Mouse (Mus musculus) megakaryocyte-erythroid progenitor cell, adult 5-6 weeks (primary cell): ENCODE measurements at regions not wholly inside any gene's neighbourhood (a gene's known extent, or its start where the extent isn't known, plus 50 kb on each side); places are given as distances from the start of the nearest gene placed in this dataset.

Experiments used
- ATAC-seq: replicated peaks from 2 replicates; pipeline ENCODE4 v1.8.0; 2016; ENCODE audit warnings: mild to moderate bottlenecking, inconsistent platforms; ENCODE audit not compliant: severe bottlenecking, poor library complexity, low FRiP score, low TSS enrichment

DNA sequence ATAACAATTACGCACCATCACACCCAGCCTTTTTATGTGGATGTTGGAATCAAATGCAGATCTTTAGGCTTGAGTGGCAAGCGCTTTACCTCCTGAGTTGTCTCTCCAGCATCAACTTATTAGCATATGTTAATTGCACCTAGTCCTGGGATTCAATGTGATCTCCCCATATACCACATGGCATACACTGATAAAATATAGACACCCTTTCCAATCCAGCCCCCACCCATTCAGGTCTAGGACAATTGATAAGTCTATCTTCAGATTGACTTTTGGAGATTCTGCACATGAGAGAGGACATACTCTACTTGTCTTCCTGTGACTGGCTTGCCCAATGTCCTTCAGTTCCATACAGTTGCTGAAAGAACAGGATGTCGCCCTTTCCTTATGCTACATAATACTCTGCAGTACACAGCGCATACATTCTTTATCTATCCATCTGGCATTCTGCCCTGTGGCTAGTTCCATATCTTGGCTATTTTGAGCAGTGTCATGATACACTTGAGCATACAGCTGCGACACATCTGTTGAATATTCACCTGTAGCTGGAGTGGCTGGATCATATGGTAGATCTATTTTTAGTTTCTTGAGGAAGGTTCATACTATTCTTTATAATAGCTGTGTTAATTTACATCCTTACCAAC is 120.3 kb downstream of the Gsdmc2 start:
- ATAC-seq: peak; percentile 78

DNA sequence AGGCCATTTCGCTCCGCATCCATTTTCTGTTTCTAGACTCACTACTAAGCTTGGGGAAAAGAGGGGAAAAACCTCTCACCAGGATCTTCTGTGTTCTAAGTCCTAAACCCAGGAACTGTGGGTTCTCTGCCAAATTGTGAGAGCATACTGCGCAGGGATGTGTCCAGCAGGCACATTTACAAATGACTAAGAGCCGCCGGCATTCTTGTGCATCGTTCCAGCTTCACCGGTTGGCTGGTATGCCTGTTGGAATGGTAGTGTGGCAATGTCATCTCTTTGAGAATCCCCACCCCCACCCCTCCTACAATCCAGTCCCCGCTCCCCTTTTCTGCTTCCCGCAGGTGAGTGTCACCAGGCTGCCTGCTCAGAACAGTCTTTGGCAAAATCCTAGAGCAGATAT is 122.0 kb downstream of the Gsdmc2 start:
- no peak for ATAC-seq

DNA sequence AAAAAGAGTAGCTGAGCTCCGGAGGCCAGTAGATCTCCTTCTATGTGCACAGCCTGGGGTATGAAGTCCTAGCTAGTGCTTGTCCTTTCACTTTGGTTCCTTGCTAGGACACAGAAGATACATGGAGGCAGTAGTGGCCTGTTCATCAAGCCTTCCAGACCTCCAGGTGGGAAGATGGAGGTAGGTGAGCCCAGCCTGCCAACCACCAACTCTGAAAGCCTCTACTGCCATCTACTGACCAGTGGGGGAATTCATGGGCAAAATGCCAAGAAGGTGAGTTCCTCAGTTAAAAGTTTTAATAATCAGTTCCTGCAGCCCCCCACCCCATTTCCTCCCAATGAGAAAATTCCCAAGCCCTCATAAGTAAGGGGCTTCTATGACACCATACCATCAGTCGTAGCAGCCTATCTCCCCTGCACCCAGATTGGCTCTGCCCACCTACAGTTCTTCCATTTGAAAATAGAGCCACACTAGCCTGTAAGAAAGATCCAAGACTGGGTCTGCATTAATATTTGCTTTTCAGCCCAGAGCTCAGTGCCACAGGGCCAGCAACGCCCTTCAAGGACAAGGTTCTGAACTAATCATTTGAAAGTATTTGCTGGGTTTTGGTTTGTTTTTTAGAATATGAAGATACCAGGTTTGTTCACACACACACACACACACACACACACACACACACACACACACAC is 123.2 kb downstream of the Gsdmc2 start:
- ATAC-seq: peak; percentile 60

DNA sequence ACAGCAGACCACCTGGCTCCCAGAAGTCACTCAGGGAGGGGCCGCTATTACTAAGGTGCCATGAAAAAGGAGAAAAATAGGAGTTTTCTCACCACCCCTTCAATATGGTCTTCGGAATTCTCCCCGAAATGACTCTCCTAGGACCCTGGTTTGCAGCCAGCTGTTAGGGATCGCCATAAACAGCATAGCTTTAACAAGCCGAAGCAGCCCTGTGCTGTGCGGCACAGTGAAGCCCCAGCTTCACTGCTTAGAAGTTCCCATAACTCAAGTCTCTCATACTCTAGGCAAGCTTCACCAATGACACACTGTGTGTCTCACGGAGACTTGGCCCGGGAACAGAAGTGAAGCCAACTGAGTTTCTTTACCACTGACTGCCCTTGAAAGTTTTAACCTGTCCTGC is 127.2 kb downstream of the Gsdmc2 start:
- no peak for ATAC-seq

DNA sequence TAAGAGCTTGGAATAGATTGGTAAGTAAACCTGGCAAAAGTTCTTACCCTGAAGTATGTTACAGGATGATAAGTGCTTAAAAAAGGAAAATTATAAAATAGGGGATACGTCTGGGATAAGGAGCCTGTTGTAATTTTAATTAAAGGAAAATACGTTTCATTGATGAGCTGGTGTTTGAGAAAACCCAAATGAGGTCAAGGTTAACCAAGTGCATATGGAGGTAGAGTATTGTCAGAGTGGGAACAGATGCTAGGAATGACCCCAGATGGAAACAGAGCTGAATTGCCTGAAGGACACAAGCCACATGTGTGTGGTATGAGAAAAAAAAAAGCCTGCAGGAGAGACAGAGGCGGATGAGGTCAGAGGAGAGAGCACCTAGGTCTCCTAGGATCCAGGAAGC is 131.3 kb downstream of the Gsdmc2 start:
- no peak for ATAC-seq

DNA sequence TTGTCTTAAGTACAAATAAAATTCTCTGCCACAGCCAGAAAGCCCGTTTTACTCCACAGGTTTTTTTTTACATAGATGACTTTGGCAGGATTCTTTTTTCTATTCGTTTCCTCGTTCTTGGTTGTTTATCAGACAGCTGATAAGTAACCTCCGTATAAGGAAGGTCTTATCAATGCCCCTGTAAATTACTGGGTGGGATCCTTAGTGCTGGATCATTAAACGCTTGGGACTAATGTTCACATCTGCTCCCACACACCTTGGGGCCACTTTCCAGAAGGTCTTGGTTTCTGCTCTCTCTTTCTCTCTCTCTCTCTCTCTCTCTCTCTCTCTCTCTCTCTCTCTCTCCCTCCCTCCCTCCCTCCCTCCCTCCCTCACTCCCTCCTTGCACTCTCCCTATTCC is 134.6 kb downstream of the Gsdmc2 start:
- ATAC-seq: peak; percentile 38; the same call in 1 of the 2 replicates

DNA sequence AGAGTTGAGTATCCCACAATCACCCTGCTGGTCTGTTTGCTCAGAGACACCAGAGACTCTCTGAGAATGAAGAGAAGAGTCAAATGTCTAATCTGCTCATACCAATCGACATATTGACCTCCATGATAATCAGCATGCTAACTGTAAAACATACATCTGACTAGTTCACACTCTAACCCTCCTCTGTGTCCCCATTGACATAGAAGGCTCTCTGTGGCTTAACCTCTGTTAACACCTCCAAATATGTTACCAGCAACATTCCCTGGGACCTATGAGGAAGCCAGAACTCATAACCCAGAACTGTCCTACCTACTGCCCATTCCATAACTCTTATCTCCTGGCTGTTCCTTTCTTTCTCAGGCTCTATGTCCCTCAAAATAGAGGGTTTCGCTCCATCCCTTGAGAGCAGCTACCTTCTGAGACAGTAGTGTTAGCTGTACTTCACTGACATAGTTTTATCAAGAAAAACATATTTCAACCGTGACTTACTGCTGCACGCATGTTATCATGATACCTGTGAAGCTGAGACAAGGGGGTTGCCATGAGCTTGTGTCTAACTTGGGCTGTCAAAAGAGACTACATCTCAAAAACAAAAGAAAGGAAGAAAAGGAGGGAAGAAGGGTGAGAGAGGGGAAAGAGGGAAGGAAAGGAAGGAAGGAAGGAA is 135.6 kb downstream of the Gsdmc2 start:
- peak; percentile 97 for ATAC-seq

DNA sequence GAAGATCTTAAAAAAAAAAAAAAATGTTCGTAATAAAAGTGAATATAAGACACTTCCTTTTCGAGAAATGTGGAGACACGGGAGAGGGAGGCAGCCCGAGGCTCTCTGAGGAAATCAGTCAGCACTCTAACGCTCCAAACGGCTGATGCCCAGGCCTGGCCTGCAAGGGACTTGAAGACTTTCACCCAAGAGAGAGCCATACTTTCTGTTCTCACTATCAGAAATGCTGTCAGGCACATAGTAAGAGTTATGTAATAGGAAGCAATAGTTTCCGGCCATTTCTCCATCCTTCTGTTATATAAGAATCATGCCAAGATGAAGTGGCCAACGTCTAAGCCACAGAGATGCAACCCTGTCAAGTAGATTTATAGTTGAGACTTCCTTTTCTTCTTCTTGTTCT is 140.3 kb downstream of the Gsdmc2 start:
- no peak for ATAC-seq

DNA sequence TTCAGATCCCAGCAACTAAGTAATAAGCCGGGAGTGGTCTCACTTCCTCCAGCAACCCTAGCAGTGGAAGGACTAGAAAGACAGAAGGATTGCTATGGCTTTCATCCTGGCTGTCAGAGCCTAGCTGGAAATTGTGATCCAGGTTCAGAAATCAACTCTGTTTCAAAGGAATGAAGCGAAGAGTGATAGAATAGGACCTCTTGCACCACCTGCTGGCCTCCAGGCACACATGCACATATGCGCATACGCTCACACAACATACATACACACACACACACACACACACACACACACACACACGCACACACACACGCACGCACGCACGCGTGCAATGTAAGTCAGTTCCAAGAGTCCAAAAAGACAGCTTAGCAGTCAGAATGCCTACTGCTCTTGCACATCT is 147.1 kb downstream of the Gsdmc2 start:
- ATAC-seq: no peak

DNA sequence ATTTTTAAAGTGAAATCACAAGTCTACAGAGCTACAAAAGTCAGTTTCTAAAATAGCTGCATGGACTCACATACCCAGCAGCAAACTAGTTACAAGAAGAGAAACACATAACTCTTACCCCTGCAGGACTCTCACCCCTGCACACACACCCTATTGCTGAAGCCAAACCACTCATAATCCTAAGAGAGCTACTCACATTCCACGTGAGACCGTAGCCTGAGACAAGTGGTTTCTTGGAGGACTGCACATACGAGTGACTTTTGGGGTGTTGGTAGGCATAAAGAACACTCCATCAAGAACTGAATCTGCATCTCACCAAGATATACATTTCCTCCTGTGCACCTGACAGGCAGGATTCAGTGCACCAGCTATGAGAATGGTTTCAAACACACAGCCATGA is 150.8 kb downstream of the Gsdmc2 start:
- no peak for ATAC-seq

DNA sequence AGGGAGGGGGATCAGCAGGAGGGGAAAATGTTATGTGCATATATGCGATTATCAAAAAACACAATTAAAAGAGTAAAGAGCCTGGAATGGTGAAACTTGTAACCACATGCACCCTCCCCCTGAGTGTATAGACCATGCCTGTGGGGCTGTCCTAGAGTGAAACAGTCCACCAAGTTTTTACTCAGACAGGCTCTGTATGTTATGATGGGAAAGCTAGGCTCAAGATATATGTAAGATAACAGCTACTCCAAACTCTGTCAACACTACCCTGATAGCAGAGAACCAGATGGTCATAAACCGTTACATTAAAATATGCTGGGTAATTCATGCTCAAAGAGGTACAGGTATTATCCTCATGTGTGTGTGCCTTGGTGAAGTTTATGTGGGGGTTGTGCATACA is 151.4 kb downstream of the Gsdmc2 start:
- peak; percentile 52 for ATAC-seq

DNA sequence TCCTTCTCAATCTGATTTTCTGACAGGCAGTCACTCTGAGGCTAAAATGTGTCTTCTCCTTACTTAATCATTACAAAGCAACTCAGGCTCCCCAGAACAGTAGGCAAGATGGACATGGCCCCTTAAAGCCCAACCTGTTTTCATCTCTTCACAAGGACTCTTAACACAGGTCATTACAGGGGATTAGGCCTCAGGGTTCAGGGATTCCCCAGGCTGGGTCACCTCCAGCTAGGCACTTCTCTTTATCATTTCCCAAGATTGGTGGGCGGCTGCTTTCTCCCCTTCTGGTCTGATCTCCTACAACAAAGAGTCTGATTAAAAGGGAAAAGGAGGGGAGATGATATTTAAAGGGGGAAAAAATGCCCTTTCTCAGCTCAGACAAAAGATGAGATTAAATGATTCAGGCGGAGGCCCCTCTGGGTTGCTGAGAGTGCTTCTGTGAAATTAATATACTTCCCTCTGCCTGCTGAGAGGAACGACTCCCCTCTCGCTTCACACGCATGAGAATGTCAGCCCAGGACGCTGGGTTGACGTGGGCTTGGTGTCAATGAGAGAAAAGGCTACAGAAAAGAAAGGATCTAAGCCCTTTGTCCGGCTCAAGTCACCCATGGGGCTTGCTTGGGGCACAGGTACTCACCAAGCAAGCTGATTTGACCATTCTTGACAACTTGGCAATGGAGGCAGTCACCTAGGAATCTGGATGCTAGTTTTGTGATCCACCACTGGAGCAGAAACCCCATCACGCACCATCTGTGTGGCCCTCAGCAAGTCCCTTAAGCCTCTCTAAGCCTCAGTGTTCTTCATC is 152.3 kb downstream of the Gsdmc2 start:
- ATAC-seq: no peak

DNA sequence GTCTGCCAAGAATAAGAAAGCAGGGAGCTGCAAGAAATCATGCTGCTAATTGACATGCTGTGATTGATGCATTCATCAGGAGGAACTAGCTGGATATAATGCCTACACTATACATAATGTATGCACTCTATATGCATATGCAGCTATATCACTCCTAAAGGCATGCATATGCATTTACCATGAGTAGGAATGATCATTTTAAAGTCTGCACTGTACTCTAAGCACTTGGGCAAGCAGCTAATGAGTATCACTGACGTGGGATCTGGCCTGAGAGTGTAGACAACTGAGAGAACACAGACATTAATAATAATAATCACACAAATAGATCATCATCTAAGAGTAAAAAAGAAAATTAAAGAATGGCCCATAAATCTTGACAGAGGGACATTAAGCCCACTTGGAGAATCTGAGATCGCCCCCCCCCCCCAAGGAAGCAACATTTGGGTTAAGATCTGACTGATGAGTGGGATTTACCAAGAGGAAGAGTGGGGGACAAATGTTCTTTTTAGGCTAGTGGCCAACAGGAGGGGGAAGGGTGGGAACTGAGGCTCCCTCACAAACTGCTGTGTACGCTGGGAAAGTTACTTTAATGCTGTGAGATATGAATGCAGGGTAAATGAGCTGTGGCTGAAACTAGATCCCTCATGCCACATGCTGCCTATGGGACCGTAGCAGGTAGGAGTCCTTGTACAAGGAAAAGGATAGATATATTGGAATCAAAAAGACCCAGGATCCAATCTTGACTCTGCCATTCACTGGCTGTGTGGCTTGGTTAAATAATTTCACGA is 155.0 kb downstream of the Gsdmc2 start:
- ATAC-seq: no peak

DNA sequence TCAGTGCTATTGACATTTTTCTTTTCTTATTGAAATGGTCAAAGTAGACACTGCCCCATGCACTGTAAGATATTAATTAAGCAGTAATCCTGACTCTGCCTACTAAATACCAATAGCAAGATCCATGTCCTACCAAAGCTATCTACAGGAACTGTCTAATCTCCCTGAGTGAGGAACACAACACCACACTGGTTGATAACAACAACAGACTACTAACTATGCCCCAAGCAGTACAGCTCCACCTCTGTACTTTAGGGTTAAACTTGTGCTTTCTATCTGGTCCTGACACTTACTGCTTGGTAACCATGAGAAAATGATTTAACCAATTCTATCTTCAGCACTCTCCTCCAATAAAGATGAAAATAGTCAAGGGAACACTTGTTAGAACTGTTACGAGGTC is 157.1 kb downstream of the Gsdmc2 start:
- ATAC-seq: peak; percentile 55

DNA sequence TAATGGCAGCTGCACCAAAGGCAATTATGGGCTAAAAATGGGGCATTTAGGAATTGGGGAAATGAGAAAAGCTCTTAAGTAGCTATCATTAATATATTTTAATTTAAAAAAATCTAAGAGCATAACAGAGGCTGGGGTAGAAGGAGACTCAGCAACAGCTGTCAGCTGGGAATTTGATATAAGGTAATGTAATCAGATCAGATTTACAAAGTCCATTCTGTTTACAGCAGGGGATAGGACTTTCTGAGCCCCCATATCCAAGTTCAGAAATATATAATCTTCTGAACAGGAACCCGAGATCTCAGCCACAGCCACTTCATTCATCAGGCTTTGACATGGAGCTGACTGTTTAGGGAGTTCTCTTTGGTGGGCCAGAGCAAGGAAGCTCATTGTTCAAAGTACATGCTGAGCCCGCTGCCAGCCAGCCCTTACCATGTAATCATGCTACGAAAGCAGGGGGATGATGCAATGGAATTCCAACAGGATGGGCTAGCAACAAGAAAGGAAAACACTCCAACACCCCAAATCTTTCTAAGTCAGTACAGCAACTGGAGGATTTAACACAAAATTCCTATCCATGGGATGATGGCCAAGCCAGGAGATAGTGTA is 157.9 kb downstream of the Gsdmc2 start:
- no peak for ATAC-seq

DNA sequence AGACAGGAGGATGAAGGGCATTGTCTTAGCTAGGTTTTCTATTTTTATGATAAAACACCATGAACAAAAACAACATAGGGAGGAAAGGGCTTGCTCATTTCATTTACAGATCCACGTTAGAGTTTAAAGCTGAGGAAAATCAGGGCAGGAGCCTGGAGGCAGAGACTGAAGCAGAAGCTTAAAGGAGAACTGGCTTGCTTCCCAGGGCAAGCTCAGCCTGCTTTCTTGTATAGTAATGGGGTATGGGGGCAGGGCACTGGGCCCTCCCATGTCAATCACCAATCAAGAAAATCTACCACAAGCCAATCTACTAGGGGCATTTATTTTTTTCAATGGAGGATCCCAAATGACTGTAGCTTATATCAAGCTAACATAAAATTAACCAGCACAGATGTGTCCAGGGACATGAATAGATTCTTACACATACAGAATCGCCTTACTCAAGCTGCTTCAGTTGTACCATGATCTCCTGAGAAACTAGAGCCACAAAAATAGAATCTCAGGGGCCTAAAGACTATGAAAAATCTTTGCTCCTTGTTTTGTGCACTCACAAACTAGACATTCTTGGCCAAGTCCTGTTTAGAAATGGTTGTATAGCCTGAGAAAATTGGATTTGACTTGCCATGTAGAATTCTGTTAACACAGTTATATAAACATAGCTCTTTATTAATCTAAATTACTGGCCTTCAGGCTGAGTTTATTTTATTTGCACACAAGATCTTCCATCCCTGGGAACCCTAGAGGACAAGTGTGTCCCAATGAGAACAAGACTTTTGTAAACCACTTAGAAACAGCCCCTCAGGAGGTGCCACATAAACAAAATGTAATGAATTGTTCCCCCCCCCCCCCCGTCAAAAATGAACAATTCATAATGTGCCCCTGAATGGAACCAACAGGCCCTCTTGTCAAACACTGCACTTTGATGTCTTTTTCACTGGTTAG is 164.7 kb downstream of the Gsdmc2 start:
- ATAC-seq: no peak

DNA sequence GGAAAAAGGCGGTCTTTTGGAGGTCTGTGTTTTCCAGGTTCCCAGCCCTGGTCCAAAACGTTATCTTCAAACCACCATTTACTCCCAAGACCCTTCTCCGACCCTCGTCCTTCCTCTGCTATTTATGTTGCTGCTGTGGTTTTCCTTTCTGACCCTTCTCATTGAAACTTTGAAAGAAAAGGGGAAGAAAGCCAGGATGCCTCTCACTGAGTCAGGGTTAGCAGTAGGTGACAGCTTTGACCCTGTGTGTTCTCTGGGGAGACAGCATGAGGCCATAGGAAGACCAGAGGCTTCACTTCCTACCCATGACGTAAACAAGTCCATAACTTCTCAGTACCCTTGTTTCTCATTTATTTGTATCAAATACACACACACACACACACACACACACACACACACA is 166.1 kb downstream of the Gsdmc2 start:
- ATAC-seq: no peak

DNA sequence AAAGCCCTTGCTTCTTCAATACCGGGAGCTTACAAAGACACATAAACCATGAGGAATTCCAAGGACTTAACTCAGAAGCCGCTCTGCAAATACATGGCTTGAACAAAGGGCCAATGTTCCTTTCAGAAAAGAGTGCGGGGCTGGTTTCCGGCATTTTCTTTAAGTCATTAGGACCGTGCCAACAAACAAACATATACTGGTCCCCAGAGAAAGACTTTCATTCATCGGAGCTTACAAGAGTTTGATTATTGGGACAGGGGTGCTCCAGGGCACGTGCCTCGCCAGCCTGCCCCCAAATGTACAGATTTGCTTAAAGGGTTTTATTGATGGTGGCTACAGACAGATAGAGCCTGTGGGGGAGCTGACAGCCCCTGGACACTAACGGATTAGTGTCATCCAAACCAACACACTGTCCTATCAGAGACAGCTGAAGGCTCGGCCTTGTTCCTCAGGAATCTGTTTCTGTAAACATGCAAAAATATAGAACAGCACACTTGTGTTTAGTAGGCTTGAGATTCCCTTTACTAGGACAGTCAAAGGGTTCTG is 169.4 kb downstream of the Gsdmc2 start:
- no peak for ATAC-seq
